Mouse (Mus musculus) cerebellum, postnatal 10 days (tissue): ENCODE results near the gene Gfpt1.
A peak's percentile ranks its signal among the peaks of the same experiment; 100 is the strongest.

ENCODE experiments used
- DNase-seq, 2 experiments: peaks; one replicate each; pipeline ENCODE4 v3.0.0; 2021; ENCODE audit warnings: mixed read lengths in 2 of 2

Gene Gfpt1

GRCm38 (mm10) chr6:87101955-87102353 is 59.3 kb downstream of the Gfpt1 start:
- peak in 1 of 2 experiments; percentile 39 for DNase-seq

- DNase-seq = peak; percentile 49
These were observed 59.8 kb downstream of the Gfpt1 start for GRCm38 (mm10) chr6:87102421-87102911.

GRCm38 (mm10) chr6:87103314-87103713 is 60.7 kb downstream of the Gfpt1 start:
- DNase-seq = no peak

- no peak for DNase-seq
These were observed 61.6 kb downstream of the Gfpt1 start, which contains the start of gene D6Ertd527e for GRCm38 (mm10) chr6:87104123-87104796. TSS of gene D6Ertd527e (plus strand) at chr6:87104746.

GRCm38 (mm10) chr6:87111493-87111892 is 68.8 kb downstream of the Gfpt1 start:
- no peak for DNase-seq

- DNase-seq = no peak
These were observed 69.5 kb downstream of the Gfpt1 start for GRCm38 (mm10) chr6:87112125-87112524.

GRCm38 (mm10) chr6:87115981-87116380 is 73.3 kb downstream of the Gfpt1 start:
- DNase-seq = peak; percentile 79 to 83

GRCm38 (mm10) chr6:87116596-87116995 is 74.0 kb downstream of the Gfpt1 start:
- DNase-seq = no peak

GRCm38 (mm10) chr6:87119066-87119837 is 76.6 kb downstream of the Gfpt1 start:
- no peak for DNase-seq

GRCm38 (mm10) chr6:87119975-87120374 is 77.3 kb downstream of the Gfpt1 start:
- no peak for DNase-seq

GRCm38 (mm10) chr6:87120661-87121060 is 78.0 kb downstream of the Gfpt1 start:
- DNase-seq = no peak

- no peak for DNase-seq
These were observed 79.3 kb downstream of the Gfpt1 start for GRCm38 (mm10) chr6:87121961-87122360.

GRCm38 (mm10) chr6:87123406-87123805 is 80.8 kb downstream of the Gfpt1 start:
- DNase-seq = no peak

GRCm38 (mm10) chr6:87123973-87124372 is 81.3 kb downstream of the Gfpt1 start:
- DNase-seq = no peak

- no peak for DNase-seq
These were observed 84.6 kb downstream of the Gfpt1 start for GRCm38 (mm10) chr6:87127049-87127753.

- no peak for DNase-seq
These were observed 87.2 kb downstream of the Gfpt1 start for GRCm38 (mm10) chr6:87129861-87130260.

GRCm38 (mm10) chr6:87130628-87131027 is 88.0 kb downstream of the Gfpt1 start:
- DNase-seq = no peak

GRCm38 (mm10) chr6:87131078-87131477 is 88.4 kb downstream of the Gfpt1 start:
- DNase-seq = no peak

GRCm38 (mm10) chr6:87133520-87133919 is 90.9 kb downstream of the Gfpt1 start:
- DNase-seq = peak; percentile 78 to 84

- DNase-seq = no peak
These were observed 91.4 kb downstream of the Gfpt1 start for GRCm38 (mm10) chr6:87133966-87134546.

GRCm38 (mm10) chr6:87138479-87138878 is 95.8 kb downstream of the Gfpt1 start:
- no peak for DNase-seq

GRCm38 (mm10) chr6:87139796-87140553 is 97.3 kb downstream of the Gfpt1 start:
- DNase-seq = no peak
